Mouse (Mus musculus) E14TG2a.4 (cell line): ENCODE results near the gene Grin2a.

Experiments used
- CTCF ChIP-seq: conservative IDR thresholded peaks from 2 replicates; pipeline ENCODE4 v1.5.1; 2014; ENCODE audit warnings: low read length
- POU5F1 ChIP-seq: IDR thresholded peaks from 2 replicates; pipeline ENCODE4 v1.6.1; 2014; ENCODE audit warnings: low read length, borderline replicate concordance

- TF ChIP-seq CTCF (no peak), POU5F1 (no peak)
These were observed 2.6 kb downstream of the Grin2a start for GRCm38 (mm10) chr16:9992773-9993221.
